ENCODE assay signal across 8 mouse cellular contexts in the genomic region with DNA sequence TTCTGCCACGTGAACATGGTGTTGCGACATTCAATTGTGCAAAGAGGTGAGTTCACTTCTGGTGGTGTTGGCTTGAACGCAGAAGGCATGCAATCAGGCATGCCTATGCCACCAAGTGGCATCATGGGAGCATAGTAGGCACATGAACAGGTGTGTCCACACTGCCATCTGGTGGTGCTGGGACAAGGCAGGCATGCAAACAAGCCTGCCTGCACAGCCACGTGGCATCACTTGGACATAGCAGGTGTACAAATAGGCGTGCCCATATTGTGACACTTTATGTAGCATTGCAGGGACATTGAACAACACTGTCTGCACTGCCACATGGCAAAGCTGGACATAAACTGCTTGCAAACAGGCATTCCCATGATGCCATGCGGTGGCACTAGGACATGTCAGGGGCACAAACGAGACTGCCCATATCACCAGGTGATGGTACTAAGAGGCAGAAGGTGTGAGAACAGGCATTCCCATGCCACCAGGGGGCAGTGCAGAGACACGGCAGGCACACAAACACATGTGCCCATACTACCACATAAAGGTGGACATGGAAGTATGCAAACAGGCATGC. TPM values are rescaled to one million over a fixed set of nuclear protein-coding genes. Genes with fewer than 3 reads are reported as not detected.
DNase-seq lines count a peak whose midpoint lies in the region.

No protein-coding gene starts in this region.

- intact Hi-C loops in heart, postnatal 10 days (cut with DNase I), result loop anchor here (5.0 kb wide), 2 partner anchors 483 to 572 kb away; partner anchors contain the start of gene Sh3rf3

- DNase-seq in CD8-positive naive resting alpha-beta T cell, adult 2 months (ENCODE audit: low read depth in 2 of 2, low spot score in 2 of 2), result peak; percentile 55 to 72
- peak; percentile 31 for DNase-seq in WW6 (ENCODE audit: low read depth, low spot score)
- peak; percentile 81 for DNase-seq in embryo, embryonic 10 days (ENCODE audit: low spot score)
- peak; percentile 65 to 76 for DNase-seq in heart, postnatal 10 days
- peak; percentile 67 to 69 for DNase-seq in layer of hippocampus, postnatal 10 days (ENCODE audit: low spot score in 2 of 2)
- DNase-seq in lung, postnatal 4 days, result peak; percentile 77 to 78
- peak; percentile 60 to 64 for DNase-seq in right cerebral cortex, adult 2 months (ENCODE audit: low spot score in 2 of 2)
- peak; percentile 66 for DNase-seq in urinary bladder, postnatal 25 days (ENCODE audit: low spot score)

RNA-seq across cellular contexts. Expression of gene P4ha1, which starts 27.8 kb away (rescaled TPM):
- total RNA-seq in heart, postnatal 10 days (2021), result 10 to 100 TPM; 22.7 to 24.6 TPM
- 10 to 100 TPM; 29.8 to 30.9 TPM for total RNA-seq in layer of hippocampus, postnatal 10 days (2021)

Comparison
In these comparisons a context has a peak if more than half of its experiments do, and no peak if none do; other contexts are left out.
1. Peak in every context shown above with its lines: DNase-seq.
2. DNase-seq: peak in every context shown above with its lines; median percentile 81 in embryo, embryonic 10 days; 78 in lung, postnatal 4 days; 70 in heart, postnatal 10 days; 68 in layer of hippocampus, postnatal 10 days; 66 in urinary bladder, postnatal 25 days; 64 in CD8-positive naive resting alpha-beta T cell, adult 2 months; 62 in right cerebral cortex, adult 2 months; 31 in WW6.